Mouse (Mus musculus): ENCODE data around the gene Axl. TPM values are rescaled to one million over a fixed set of nuclear protein-coding genes. Genes with fewer than 3 reads are reported as not detected.

Axl gene
- polyA plus RNA-seq, 1 experiment: not detected

- 86% methylated on average over 8 of the region's 8 CpGs for WGBS
- no peak for TF ChIP-seq CTCF (IDR thresholded peaks at IDR 0.05; ENCODE audit: insufficient read depth, low read depth, low read length)
- no peak for TF ChIP-seq POLR2A (IDR thresholded peaks at IDR 0.05; ENCODE audit: insufficient read depth, low read depth, low read length)
- Histone ChIP-seq H3K4me3 (ENCODE audit: insufficient read depth, low read depth, low read length) (no peak overlapping the region), H3K4me1 (ENCODE audit: control insufficient read depth, insufficient read depth, low read length) (peaks cover 41% of the 10 kb centered on the region), H3K27ac (ENCODE audit: insufficient read depth, low read depth, low read length) (no peak overlapping the region)
Observed at GRCm38 (mm10) chr7:25714581-25714980, 73.9 kb downstream of the Axl start.

- Histone ChIP-seq H3K4me3 (ENCODE audit: insufficient read depth, low read depth, low read length) (no peak overlapping the region), H3K27ac (ENCODE audit: insufficient read depth, low read depth, low read length) (no peak overlapping the region), H3K4me1 (ENCODE audit: control insufficient read depth, insufficient read depth, low read length) (peaks cover 41% of the 10 kb centered on the region)
- 89% methylated on average over 9 of the region's 9 CpGs for WGBS
- no peak for TF ChIP-seq CTCF (IDR thresholded peaks at IDR 0.05; ENCODE audit: insufficient read depth, low read depth, low read length)
- TF ChIP-seq POLR2A (IDR thresholded peaks at IDR 0.05; ENCODE audit: insufficient read depth, low read depth, low read length): no peak
Observed at GRCm38 (mm10) chr7:25712801-25713200, 75.7 kb downstream of the Axl start.

- peak overlapping the region; percentile 71 for H3K27ac ChIP-seq (ENCODE audit: insufficient read depth, low read depth, low read length)
- WGBS: 20% methylated on average over 7 of the region's 7 CpGs
Observed at GRCm38 (mm10) chr7:25711731-25712197, 76.7 kb downstream of the Axl start.

GRCm38 (mm10) chr7:25711165-25711564 lies 77.3 kb downstream of the Axl start:
- 64% methylated on average over 5 of the region's 5 CpGs for WGBS
- H3K4me3 ChIP-seq (ENCODE audit: insufficient read depth, low read depth, low read length): no peak overlapping the region
- no peak for TF ChIP-seq CTCF (IDR thresholded peaks at IDR 0.05; ENCODE audit: insufficient read depth, low read depth, low read length)
- no peak for TF ChIP-seq POLR2A (IDR thresholded peaks at IDR 0.05; ENCODE audit: insufficient read depth, low read depth, low read length)
- no peak overlapping the region for H3K27ac ChIP-seq (ENCODE audit: insufficient read depth, low read depth, low read length)
- H3K4me1 ChIP-seq (ENCODE audit: control insufficient read depth, insufficient read depth, low read length): peaks cover 45% of the 10 kb centered on the region

More at GRCm38 (mm10) chr7:25711731-25712197, 76.7 kb downstream of the Axl start:
- Histone ChIP-seq H3K4me3 (ENCODE audit: insufficient read depth, low read depth, low read length) (no peak overlapping the region), H3K4me1 (ENCODE audit: control insufficient read depth, insufficient read depth, low read length) (peaks cover 45% of the 10 kb centered on the region)
- no peak for TF ChIP-seq POLR2A (IDR thresholded peaks at IDR 0.05; ENCODE audit: insufficient read depth, low read depth, low read length)

- peaks cover 47% of the 10 kb centered on the region for H3K4me1 ChIP-seq (ENCODE audit: control insufficient read depth, insufficient read depth, low read length)
- no peak overlapping the region for H3K4me3 ChIP-seq (ENCODE audit: insufficient read depth, low read depth, low read length)
- H3K27ac ChIP-seq (ENCODE audit: insufficient read depth, low read depth, low read length): no peak overlapping the region
- TF ChIP-seq CTCF (IDR thresholded peaks at IDR 0.05; ENCODE audit: insufficient read depth, low read depth, low read length) (no peak), POLR2A (IDR thresholded peaks at IDR 0.05; ENCODE audit: insufficient read depth, low read depth, low read length) (no peak)
- WGBS: 11% methylated on average over 6 of the region's 7 CpGs
Observed at GRCm38 (mm10) chr7:25710519-25711130, 77.9 kb downstream of the Axl start.

- TF ChIP-seq POLR2A (IDR thresholded peaks at IDR 0.05; ENCODE audit: insufficient read depth, low read depth, low read length) (no peak), CTCF (IDR thresholded peaks at IDR 0.05; ENCODE audit: insufficient read depth, low read depth, low read length) (no peak)
- H3K4me1 ChIP-seq (ENCODE audit: control insufficient read depth, insufficient read depth, low read length): peaks cover 49% of the 10 kb centered on the region
- no peak overlapping the region for H3K27ac ChIP-seq (ENCODE audit: insufficient read depth, low read depth, low read length)
- H3K4me3 ChIP-seq (ENCODE audit: insufficient read depth, low read depth, low read length): no peak overlapping the region
- 11% methylated on average over 12 of the region's 12 CpGs for WGBS
Observed at GRCm38 (mm10) chr7:25709961-25710360, 78.5 kb downstream of the Axl start.

- H3K4me1 ChIP-seq (ENCODE audit: control insufficient read depth, insufficient read depth, low read length): peaks cover 45% of the 10 kb centered on the region
- WGBS: 65% methylated on average over 15 of the region's 15 CpGs
- H3K4me3 ChIP-seq (ENCODE audit: insufficient read depth, low read depth, low read length): no peak overlapping the region
- no peak overlapping the region for H3K27ac ChIP-seq (ENCODE audit: insufficient read depth, low read depth, low read length)
- no peak for TF ChIP-seq POLR2A (IDR thresholded peaks at IDR 0.05; ENCODE audit: insufficient read depth, low read depth, low read length)
- no peak for TF ChIP-seq CTCF (IDR thresholded peaks at IDR 0.05; ENCODE audit: insufficient read depth, low read depth, low read length)
Observed at GRCm38 (mm10) chr7:25707581-25708292, 80.8 kb downstream of the Axl start.

Other genes with a start within 250 kb of the Axl start
- gene Ceacam2, start 248.8 kb downstream of the Axl start, polyA plus RNA-seq (2012; ENCODE audit: insufficient read depth, insufficient read length, low replicate concordance, missing spikeins): not detected in 2 replicates
- not detected in 2 replicates for gene Erich4, start 172.8 kb downstream of the Axl start, polyA plus RNA-seq (2012; ENCODE audit: insufficient read depth, insufficient read length, low replicate concordance, missing spikeins)
- gene Dmac2, start 169.3 kb downstream of the Axl start, polyA plus RNA-seq (2012; ENCODE audit: insufficient read depth, insufficient read length, low replicate concordance, missing spikeins): not detected in 2 replicates
- not detected in 2 replicates for gene B3gnt8, start 162.1 kb downstream of the Axl start, polyA plus RNA-seq (2012; ENCODE audit: insufficient read depth, insufficient read length, low replicate concordance, missing spikeins)
- not detected in 2 replicates for gene Bckdha, start 129.7 kb downstream of the Axl start, polyA plus RNA-seq (2012; ENCODE audit: insufficient read depth, insufficient read length, low replicate concordance, missing spikeins)
- gene Exosc5, start 129.5 kb downstream of the Axl start, polyA plus RNA-seq (2012; ENCODE audit: insufficient read depth, insufficient read length, low replicate concordance, missing spikeins): not detected in 2 replicates
- not detected in 2 replicates for gene Tmem91, start 113.5 kb downstream of the Axl start, polyA plus RNA-seq (2012; ENCODE audit: insufficient read depth, insufficient read length, low replicate concordance, missing spikeins)
- gene B9d2, start 107.9 kb downstream of the Axl start, polyA plus RNA-seq (2012; ENCODE audit: insufficient read depth, insufficient read length, low replicate concordance, missing spikeins): not detected in 2 replicates
- gene Tgfb1, start 101.7 kb downstream of the Axl start, polyA plus RNA-seq (2012; ENCODE audit: insufficient read depth, insufficient read length, low replicate concordance, missing spikeins): not detected in 2 replicates
- gene Ccdc97, start 69.6 kb downstream of the Axl start, polyA plus RNA-seq (2012; ENCODE audit: insufficient read depth, insufficient read length, low replicate concordance, missing spikeins): not detected in 2 replicates
- 160 TPM in 1 of 2 replicates, not detected in the other for gene Hnrnpul1, start 33.9 kb downstream of the Axl start, polyA plus RNA-seq (2012; ENCODE audit: insufficient read depth, insufficient read length, low replicate concordance, missing spikeins)
- not detected in 2 replicates for gene Cyp2s1, start 28.2 kb upstream of the Axl start, polyA plus RNA-seq (2012; ENCODE audit: insufficient read depth, insufficient read length, low replicate concordance, missing spikeins)
- not detected in 2 replicates for gene Cyp2b10, start 108.9 kb upstream of the Axl start, polyA plus RNA-seq (2012; ENCODE audit: insufficient read depth, insufficient read length, low replicate concordance, missing spikeins)

All from olfactory bulb, adult 2 months (tissue).